Mouse (Mus musculus): ENCODE data around the gene Zfp827. TPM values are rescaled to one million over a fixed set of nuclear protein-coding genes. Genes with fewer than 3 reads are reported as not detected.

The Zfp827 gene
- polyA plus RNA-seq, 2 experiments from 2014 or later: 4.5 to 6.7 TPM

DNA sequence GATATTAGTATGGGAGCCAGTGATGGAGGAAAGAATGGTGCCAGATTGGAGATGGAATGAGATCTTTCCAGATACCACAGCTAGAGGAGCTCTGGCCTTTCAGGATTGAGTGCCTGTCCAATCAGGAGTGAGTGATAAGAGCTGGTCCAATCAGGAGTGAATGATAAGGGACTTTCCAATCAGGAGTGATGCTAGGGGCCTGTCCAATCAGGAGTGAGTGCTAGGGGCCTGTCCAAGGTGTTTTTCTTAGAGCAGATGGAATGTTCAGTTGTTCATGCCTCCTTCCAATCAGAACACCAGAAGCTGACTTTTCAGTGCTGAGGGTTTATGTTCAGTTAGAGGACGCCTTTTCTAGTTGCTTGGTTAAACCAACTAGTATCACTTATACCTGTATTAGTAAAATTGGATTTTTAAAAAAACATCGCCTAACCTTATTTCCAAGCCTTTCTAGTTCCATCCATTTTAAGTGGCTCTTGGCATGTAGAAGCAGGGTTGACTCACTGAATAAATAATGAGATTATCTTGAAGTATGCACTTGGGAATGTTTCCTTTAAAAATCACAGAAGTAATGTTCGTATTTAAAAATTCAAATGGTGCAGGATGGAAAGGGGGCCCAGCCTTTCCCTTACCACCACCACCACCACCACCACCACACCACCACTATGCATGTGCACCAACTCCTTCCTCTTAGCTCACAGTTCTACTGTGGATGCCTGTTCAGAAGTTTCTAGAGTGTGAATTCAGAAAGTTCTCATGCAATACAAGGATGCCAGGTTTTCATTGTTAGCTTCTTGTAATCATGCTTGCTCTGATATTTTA, 39.8 kb downstream of the Zfp827 start:
- no peak for ATAC-seq

DNA sequence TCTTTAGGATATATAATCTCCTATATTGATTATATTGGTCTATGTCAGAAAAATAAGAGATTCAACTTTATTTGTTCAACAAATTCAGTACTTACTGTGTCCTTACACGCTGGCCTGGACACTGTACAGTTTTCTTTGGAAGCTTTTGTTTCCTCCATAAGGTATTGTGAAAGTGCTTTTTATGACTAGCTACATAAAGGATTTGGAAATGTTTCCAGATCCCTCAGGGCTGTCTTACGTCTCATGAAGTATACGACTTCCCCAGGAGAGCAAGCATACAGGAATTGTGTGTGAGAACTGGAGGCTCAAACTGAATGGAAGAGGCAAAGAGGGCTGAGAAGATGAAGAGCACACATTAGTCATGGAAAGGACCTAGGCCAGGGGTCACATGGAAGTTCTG, 45.1 kb downstream of the Zfp827 start:
- ATAC-seq: no peak

DNA sequence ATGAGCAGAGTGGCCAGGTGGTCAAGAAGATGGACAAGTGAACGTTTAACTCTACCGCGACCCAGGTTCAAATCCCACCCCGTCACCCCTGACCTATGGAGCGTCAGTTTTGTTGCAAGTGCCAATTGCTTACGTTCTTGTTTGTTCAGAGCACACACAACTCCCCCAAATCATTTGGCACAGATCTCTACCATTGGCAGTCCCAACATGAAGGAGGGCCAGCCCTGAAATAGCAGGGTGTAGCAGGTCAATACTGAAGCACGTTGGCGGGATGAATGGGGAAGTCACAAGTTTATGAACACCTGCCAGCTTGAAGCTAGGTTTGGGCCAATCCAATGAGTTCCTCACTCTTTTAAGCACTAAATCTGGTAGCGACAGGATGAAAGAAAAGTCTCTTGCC, 46.7 kb downstream of the Zfp827 start:
- no peak for ATAC-seq

DNA sequence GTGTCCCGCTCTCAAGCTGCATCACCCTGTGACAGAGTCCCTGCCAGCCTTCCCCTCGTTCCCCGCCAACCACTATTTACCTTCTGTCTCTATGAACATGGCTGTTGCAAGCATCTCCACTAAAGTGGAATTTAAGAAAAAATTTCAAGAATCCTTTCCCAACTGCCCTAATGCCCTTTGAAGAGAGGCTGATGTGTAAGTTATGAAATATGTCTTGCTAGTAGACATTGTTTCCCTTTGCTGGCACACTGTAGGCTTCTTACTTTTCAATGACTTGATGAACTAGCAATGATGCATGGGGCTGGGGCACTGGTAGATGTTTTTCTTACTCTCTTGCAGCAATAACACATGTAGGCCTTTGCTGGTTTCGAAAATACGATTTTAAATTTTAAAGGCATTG, 49.0 kb downstream of the Zfp827 start:
- no peak for ATAC-seq

DNA sequence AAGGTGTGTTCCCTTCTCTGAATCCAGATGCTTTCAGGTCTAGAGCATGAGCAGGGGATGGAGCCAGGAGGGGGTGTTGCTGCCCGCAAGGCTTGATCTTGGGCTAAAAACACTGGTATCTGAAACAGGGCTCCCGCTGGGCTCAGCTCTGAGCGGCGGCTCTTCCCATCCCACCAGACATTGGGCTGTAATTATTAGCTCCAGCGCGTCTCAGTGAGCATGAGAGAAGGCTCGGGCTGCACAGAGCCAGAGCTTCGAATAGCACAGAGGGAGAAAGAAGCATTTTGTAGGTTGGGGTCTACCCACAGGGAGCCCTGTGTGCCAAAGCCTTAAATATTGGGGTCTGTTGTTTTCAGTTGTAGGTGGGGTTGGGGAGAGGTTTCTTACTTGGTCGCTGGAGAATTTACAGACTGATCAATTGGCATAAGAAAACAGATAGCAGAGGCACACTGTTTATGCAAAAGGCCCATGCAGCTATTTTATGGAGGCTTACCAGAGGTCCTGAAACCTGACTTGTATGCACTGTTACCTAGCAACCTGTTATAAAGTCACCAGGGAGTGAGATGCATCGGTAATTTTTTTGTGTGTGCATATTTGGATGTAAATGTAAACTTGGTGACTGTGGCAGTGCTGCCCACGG, 50.4 kb downstream of the Zfp827 start:
- ATAC-seq: no peak

DNA sequence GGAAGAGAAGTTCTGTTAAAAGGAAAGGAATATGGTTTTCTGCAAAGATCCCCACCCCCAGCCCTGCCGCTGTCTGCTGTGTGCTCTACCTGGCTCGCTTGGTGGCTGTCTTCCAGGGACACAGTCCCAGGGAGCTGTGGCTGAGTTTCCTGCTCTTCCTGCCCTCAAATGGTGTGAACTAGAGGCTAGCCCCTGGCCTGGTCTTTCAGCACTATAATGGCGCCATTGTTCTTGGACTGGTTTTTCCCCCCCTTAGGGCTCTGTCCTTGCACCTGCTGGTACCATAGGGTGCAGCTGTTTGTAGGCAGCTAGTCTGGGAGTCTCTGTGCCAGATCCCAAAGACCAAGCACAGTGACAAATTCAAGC, 50.9 kb downstream of the Zfp827 start:
- ATAC-seq: no peak

DNA sequence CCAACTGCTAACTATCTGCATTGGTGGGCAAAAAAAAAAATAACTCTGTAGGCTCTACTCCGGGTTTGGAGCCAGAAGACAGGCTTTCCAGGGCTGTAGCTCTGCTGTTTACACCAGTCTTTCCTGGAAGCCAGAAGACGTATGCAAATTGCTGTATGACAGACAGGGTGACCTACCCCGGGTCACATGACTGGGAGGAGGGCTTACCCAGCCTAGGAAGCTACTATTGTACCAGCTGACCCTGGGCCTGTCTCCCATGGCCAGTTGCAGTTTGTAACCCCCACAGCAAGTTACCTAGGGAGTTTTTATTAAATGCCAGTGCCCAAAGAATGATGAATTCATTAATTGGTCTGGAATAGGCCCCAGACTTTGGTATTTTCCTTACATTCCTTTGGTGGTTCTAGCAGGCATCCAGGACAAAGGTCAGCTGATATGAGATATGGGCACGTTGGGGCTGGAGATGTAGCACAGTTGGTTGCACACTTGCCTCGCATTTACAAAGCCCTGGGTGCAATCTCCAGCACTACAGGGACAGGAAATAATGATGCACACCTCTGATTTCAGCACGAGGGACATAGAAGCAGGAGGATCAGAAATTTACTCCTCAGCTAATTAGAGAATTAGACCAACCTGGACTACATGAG, 52.0 kb downstream of the Zfp827 start:
- no peak for ATAC-seq

DNA sequence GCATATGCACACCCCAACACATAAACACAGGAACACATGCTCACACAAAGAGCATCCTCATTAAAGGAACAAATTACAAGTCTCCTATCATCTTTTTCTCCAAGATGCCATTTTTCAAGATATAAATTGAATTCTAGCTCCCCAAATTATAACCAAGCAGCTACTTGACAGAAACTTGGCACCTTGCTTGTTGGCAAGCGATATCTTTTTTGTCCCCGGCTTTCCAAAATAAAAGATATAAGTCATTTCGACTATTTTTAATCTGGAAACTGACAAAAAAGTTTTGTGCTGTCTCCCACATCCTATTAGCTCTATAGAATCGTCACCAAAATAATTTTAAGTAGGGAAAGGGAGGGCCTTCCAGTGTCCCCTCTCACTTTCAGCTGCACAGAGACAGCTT, 53.1 kb downstream of the Zfp827 start:
- no peak for ATAC-seq

DNA sequence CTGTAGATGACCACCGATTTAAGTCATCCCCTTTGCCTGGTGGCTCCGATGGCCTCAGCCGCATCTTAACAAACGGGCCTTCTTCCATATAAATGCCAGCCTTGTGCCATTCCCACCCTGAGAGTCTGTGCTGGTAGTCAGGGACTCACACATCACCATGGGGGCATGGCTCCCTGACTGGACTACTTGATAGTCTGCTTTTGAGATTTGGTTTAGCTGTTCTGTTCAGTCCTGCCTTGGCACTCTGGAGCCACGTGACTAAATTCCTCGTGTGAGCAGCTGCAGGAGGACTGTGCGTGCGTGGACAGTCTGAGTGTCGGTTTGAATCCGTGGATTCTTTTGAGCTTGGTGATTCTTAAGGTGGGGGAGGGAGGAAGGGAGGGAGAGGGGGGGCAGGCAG, 53.7 kb downstream of the Zfp827 start:
- ATAC-seq: no peak

DNA sequence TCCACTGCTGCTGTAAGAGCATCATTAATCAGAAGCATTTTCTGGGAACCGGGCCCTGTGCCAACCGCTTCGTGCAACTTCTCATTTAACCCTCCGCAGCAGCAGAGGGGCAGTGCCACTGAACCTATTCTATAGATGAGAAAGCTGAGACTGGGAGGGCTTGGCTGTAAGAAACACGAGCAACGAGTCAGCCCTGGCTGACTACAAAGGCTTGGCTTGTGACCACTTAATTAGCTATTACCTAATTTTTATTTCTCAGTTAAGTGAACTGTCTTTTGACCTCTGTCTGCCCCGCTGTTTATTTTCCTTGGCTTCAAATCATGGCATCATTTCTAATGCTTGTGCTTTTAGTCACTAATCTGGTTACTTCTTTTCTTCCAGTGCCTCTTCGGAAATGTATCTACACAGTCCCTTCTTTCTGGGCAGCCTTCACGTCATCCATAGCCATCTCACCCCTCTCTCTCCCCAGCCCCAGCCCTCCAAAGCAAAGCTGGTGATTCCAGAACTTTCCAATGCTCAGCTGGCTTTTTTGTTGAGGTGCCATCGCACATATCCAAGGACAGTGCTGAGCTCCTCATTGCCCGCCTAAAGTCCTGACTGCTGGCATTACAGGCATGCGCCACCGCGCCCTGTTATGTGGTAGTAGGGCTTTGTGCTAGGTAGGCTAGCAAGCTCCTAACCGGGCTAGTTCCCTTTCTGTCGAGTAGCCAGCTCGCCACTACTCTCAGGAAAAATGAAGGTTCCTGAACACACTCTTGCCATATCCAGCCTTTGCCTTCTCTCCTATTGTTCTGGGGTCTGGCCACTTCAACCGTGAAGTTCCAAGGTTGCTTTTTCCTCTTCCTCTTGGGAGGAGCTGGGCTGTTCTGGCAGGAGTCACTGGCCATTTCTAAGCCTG, 55.5 kb downstream of the Zfp827 start:
- ATAC-seq: no peak

DNA sequence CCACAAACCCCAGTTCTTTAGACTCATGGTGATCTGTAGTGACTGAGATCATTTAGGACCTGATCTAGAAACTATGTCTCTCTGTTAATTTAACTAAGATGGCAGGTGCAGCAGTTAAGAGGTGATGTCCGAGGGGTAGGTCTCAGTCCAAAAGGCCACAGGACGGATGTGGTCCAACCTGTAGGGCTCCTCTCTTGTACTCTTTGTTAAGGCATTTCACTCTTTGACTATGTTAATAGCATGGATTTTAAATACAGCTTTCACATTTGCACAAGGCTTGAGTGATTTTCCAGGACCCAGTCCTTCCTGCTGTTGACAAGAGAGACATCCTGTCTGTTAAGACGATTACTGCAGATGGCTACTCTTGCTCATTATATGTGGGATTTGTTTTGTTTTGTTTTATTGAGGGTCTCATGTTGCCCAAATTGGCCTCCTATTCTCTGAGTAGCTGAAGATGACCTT, 56.2 kb downstream of the Zfp827 start:
- no peak for ATAC-seq

DNA sequence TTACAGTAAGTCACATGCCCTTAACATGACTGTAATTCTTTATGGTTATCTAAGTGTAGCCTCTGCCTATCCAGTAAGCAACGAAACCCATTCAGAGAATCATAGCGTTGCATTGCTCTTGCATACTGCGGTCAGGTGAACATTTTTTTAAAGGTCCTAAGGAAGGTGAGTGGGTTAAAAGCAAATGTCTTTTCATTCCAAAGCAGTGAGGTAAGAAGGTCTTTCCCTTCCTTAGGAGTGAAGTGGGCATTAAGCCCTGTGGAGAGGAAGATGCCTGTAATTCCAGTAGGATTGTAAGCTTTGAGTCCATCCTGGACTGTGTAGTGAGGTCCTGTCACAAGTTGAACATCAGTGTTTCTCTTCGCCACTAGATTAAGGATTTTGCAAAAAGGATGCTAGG, 66.2 kb downstream of the Zfp827 start:
- no peak for ATAC-seq

DNA sequence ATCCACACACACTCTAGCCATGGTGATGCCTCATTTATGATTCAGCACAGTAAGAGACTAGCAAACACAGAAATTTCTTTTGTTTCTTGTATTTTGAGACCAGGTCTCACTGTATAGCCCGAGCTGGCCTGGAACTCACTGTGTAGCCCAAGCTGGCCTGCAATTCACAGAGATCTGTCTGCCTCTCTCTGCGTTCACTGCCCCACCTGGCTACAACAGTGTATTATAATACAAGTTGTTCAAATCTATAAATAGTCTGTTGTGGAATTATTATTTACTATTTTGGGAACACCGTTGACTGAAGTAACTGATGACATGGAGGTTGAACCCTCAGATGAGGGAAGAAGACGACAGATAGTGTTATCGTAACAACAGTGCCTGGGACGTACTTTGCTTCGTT, 66.9 kb downstream of the Zfp827 start:
- ATAC-seq: no peak

DNA sequence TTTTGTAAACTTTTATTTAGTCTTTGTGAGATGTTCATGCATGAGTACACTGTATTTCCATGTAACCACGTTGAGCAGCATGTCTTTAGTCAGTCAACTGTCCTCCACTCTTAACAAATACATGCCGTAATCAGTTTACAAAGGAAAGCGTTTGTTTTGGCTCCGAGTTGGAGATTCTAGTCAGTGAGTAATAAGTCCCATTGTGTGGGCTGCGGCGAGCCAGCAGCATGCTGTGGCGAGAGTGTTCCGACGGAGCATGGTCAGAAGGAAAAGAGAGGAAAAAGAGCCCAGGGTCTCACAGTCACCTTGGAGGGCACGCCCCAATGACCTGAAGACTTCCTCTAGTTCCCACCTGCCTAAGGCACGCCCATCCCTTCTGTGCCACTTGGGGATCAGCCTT, 68.7 kb downstream of the Zfp827 start:
- no peak for ATAC-seq

DNA sequence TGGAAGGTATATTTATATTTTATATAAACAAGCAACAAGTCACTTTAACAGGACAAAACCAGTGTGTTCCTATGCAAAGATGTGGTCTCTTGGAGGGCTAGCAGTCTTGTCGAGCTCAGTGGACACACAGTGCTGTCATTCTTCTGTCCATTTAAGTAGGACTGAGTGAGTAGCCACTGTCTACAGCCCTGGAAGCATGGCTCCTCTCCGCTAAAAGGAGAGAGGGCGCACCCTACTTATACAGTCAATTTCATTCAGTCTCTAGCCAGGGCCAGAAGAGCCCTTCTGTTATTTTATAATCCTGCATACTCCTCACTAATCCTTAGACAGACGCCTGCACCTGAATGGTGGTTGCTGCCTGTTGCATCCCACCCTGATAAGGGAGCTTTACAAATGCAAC, 74.5 kb downstream of the Zfp827 start:
- ATAC-seq: no peak

DNA sequence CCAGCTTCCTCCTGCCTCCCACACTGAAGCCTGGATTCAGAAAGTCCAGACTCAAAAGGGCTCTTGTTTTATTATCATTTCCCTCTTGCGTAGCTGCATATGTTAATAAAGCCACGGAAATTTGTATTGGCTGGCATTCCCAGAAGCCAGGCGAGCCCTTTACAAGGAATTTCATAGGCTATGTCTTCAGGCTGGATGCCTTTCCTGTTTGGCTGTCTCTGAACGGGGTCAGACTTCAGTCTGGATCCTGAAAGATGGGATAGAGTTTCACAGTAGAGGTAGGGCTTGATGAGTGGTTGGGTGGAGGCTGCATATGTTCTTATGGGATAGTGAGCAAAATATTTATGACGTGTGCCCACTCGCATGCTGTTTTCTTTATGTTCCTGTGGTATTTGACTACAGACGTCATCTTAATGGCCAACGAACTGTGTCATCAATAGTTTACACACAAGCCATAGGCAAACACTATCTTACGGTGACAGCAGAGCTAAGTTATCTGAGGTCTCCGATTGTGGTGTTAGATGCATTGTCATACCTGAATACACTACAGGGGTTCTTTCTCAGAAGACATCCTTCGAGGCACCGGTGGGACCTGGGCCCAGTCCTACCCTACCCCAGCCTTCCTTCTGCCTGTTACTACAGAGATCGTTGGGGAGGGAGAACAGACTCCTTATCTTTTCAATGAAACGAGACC, 75.1 kb downstream of the Zfp827 start:
- no peak for ATAC-seq

DNA sequence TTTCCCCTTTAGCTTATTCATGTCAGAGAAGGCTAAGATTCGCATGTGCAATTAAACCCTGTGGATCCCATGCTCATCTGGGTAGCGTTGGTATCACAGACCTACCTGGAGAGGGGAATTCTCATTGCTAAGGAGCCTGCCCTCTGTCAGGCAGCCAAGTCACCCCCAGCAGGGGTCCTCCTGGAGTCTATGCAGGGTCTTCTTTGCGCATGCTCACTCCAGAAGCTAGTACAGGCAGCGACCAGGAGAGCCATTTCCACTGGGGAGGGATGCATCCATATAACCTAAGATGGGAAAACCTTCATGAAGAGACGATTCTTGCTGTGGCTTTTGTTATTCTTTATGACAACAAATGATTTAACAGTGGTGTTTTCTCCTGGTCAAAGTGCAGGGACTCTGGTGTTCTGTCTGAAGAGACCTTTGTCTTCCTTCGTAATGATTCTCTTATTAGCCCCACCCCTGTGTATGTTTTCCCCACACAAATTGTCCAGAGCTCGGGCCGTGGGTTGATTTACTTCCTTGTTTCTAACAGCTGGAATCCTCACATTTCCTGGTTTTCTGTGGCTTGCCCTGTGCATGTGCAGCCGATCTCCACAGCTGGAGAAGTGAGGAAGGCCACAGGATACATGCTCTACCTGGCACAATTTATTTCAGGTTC, 75.8 kb downstream of the Zfp827 start:
- ATAC-seq: no peak

DNA sequence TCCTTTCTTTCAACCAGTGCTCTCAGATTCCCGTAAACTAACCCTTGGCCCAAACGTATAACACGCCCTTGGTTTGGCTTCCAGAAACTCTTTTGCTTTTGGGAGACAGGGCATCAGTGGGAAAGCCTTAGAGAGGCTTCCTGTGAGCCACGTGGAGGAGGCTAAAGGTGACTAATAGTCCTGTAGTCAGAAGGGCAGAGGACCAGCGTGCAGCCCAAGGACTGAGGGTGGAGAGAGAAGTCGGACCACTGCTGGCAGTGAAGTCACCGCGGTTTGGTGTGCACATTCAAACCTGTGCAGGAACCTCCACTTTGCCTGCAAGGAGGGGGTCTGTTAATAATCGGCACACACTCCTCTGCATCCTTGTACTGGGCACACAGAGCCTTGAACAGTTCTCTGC, 76.4 kb downstream of the Zfp827 start:
- ATAC-seq: no peak

DNA sequence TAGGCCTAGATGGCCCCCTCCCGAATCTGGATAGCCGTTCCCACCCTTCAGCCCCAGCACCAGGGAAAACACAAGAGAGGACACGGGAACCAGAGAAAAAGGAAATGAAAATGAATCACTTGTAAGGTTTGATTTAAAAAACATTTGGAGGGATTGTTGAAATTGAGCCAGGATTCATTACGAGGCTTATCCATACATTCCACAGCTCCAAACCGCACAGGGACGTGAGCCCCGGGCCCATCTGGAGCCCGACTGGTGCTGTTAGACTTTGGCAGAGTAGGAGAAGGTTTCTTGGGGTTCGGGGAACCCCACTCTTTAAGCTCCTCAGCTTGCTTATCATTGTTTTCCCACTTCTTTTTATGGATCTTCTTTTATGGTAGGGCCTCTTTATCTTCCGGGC, 76.9 kb downstream of the Zfp827 start:
- no peak for ATAC-seq

DNA sequence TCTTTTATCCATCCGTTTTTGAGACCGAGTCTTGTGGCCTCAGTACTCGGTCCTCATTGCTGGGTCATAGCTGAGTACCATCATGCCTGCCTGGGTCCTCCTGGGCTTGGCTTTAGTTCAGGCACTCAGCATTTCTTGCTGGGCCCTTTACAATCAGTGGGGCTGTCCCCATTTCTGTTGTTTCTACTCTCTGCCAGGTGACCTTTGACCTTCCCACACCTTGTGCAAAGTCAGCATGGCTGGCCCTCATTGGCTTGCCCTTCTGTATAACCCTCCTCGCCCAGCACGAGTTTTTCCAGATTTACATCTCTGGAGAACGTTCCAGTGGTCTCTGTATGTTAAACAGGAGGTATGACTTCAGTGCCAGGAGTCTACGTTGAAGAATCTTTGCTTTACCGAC, 83.2 kb downstream of the Zfp827 start:
- no peak for ATAC-seq

DNA sequence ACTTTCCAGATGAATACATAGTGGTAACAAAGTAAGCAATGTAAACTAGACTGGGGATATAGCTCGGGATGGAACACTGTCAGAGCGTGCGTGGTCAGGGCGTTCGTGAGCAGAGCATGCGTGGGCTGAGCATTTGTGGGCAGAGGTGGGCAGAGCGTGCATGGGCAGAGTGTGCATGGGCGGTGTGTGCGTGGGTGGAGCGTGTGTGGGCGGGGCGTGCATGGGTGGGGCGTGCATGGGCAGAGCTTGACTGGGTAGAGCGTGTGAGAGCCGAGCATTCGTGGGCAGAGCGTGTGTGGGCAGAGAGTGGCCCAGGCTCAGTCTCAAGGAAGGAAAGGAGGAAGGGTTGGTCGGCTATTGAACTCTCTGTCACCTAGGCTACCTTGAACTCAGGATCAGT, 84.2 kb downstream of the Zfp827 start:
- ATAC-seq: no peak

DNA sequence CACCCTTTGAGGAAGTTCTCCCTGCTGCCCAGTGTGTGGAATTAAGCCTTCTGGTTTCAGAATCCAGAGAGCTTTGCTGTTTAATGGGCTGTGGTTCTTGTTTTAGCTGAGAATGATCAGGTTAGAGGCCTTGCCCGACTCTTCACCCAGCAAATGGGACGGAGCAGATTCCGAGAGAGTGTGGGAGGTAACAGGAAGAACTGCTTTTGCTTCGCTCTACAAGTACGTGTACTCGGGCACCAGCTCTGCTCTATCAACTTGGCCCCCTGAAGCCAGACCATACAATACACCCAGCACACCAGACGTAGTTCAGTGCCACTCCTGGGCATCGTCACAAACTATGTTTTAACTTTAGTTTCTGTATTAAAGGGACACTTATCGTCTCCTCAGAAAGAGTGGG, 85.3 kb downstream of the Zfp827 start:
- no peak for ATAC-seq
